Mouse (Mus musculus): ENCODE measurements around the gene 5730455P16Rik.

DNA sequence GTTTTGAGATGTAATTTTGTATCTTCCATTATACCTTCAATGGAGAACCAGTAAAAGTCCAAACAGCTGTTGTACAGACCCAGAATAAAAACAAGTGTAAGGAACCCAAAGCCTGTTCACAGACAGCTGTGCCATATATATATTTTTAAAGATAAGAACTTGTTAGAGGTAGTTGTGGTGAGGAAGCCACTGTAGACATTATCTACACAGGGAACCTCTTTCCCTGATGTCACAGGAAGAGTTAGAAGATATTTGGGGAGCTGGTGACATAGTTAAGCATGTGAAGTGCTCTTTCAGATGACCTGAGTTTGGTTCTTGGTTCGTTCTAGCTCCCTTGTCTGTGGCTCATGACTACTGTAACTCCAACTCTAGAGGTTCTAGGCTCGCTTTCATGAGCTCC is 46.9 kb upstream of the 5730455P16Rik start:
- TF ChIP-seq CTCF (IDR thresholded peaks at IDR 0.05; ENCODE audit: low read depth) (no peak), EP300 (IDR thresholded peaks at IDR 0.05; ENCODE audit: low read depth) (no peak)
